Mouse (Mus musculus): ENCODE measurements around the gene Dusp23. TPM values are rescaled to one million over a fixed set of nuclear protein-coding genes. Genes with fewer than 3 reads are reported as not detected.

The Dusp23 gene
- polyA plus RNA-seq, 1 experiment from 2014 or later, result 13.8 TPM

DNA sequence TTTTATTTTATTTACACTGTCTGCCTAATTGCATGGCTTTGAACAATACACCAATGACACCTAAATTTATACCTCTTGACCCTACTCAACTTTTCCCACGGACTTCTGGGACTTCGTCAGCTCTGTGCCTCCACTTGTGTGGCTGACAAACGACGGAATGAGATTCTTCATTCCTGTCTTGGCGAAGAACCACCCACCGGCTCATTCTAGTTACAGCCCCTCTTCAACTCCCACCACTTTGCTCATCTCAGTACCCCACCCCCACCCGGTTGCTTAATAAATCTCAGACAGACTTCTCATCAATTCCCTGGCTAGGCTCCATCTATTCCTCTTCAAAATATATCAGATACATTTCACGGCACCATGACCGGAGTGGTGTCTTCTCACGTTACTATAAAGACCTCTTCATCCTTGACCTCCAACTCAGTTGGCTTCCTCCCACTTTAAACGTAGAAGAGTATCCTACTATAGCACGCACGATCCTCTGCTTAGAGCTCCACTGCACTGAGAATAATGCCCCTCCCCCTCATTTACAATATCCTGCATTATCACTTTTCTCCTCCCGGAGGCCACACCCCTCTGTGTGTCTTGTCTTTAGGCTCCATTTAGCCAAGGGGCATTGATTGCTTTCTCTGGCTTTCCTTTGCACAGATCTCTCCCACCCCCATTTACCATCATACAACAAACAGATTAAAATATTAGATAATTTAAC, 15.2 kb downstream of the Dusp23 start:
- H3K4me1 ChIP-seq (ENCODE audit: control insufficient read depth, insufficient read depth, low read length), result peaks cover 8% of the 10 kb centered on the region
- no peak overlapping the region; the same call in 1 of the 2 replicates for H3K4me3 ChIP-seq (ENCODE audit: low read depth, low read length)
- ATAC-seq (ENCODE audit: insufficient number of reproducible peaks, low FRiP score, low TSS enrichment, low read depth) (peak; percentile 22; the same call in 1 of the 2 replicates), DNase-seq (ENCODE audit: low spot score) (peak; percentile 21)
- no peaks in the 10 kb centered on the region for H3K27me3 ChIP-seq (ENCODE audit: control insufficient read depth, insufficient read depth, low read length)
- 0 out of 2 replicates have a peak overlapping the region, but pooled peaks have one; percentile 3 for H3K27ac ChIP-seq (replicated peaks; ENCODE audit: low read depth, low read length)
- H3K36me3 ChIP-seq (ENCODE audit: control insufficient read depth, insufficient read depth, low read length), result no peaks in the 10 kb centered on the region
- WGBS, result 30% methylated on average over 14 of the region's 14 CpGs
- no peak overlapping the region for H3K9ac ChIP-seq (ENCODE audit: low read length)
- H3K9me3 ChIP-seq (ENCODE audit: control insufficient read depth, low read length), result no peaks in the 10 kb centered on the region
- H3K4me2 ChIP-seq (ENCODE audit: low read depth, severe bottlenecking), result peak overlapping the region; percentile 54

DNA sequence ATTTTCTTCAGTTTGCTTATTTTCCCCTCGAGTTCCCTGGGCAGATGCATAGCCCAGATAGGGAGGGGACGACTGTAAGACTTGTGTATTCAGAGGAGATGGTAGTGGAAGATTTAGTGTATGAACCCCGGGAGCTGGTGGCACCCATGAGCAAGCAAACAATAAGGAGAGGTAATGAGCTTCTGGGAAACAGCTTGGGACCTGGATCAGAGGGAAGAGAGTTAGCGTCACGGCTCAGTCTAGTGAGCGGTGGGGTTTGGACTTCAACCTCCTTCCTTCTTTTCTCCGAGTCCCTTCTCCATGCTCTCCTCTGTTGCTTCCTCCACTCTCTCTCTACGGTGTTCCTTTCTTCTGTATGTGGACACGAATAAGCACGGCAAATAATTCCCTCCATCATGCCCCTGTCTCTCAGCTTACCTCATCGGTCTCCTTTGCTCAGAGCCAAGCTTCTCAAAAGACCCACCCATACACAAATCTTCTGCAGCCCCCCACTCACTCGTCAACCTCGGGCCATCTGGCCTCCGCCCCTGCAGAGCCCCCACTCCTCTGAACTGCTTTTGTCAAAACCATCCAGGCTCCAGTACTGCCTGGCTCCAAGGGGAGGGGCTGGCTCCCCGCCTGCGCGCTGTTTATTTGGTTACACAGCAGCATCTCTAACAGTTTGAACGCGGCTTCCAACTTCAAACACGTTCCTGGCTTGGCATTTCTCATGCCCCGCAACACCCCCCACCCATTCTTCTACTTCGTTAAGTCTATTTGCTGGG, 16.0 kb downstream of the Dusp23 start:
- 15% methylated on average over 22 of the region's 22 CpGs for WGBS
- DNase-seq (ENCODE audit: low spot score) (peak; percentile 61), ATAC-seq (ENCODE audit: insufficient number of reproducible peaks, low FRiP score, low TSS enrichment, low read depth) (peak; percentile 67)
- Histone ChIP-seq H3K9ac (ENCODE audit: low read length) (peak overlapping the region; percentile 37; the same call in 1 of the 2 replicates), H3K9me3 (ENCODE audit: control insufficient read depth, low read length) (no peaks in the 10 kb centered on the region), H3K4me2 (ENCODE audit: low read depth, severe bottlenecking) (peak overlapping the region; percentile 54), H3K4me3 (ENCODE audit: low read depth, low read length) (peak overlapping the region; percentile 20; the same call in 1 of the 2 replicates), H3K4me1 (ENCODE audit: control insufficient read depth, insufficient read depth, low read length) (peaks cover 8% of the 10 kb centered on the region), H3K27ac (replicated peaks; ENCODE audit: low read depth, low read length) (0 out of 2 replicates have a peak overlapping the region, but pooled peaks have one; percentile 21), H3K27me3 (ENCODE audit: control insufficient read depth, insufficient read depth, low read length) (no peaks in the 10 kb centered on the region), H3K36me3 (ENCODE audit: control insufficient read depth, insufficient read depth, low read length) (no peaks in the 10 kb centered on the region)

DNA sequence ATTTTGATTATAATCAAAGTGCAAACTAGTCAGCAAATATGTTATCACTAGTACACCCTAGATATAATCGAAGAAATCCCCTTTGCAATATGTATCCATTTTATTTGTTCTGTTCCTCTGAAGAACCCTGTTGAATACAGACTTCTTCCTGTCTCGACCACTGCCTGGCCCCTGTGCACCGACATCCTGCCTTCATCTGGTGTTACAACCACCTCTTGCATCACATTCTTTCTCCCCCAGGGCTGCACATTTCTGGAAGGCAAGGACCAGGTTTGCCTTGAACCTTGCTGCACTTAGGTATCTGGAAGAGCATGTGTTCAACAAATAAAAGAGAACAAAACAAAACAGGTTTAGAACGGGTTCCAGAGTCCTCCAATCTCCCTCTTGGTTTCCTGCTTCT, 17.4 kb downstream of the Dusp23 start:
- no peak for DNase-seq (ENCODE audit: low spot score)
- no peaks in the 10 kb centered on the region for H3K36me3 ChIP-seq (ENCODE audit: control insufficient read depth, insufficient read depth, low read length)
- H3K9me3 ChIP-seq (ENCODE audit: control insufficient read depth, low read length), result no peaks in the 10 kb centered on the region
- H3K4me2 ChIP-seq (ENCODE audit: low read depth, severe bottlenecking), result no peak overlapping the region
- no peak overlapping the region for H3K27ac ChIP-seq (replicated peaks; ENCODE audit: low read depth, low read length)
- H3K4me1 ChIP-seq (ENCODE audit: control insufficient read depth, insufficient read depth, low read length), result peaks cover 8% of the 10 kb centered on the region
- no peak overlapping the region for H3K4me3 ChIP-seq (ENCODE audit: low read depth, low read length)
- no peak overlapping the region for H3K9ac ChIP-seq (ENCODE audit: low read length)
- ATAC-seq (ENCODE audit: insufficient number of reproducible peaks, low FRiP score, low TSS enrichment, low read depth), result no peak
- 69% methylated on average over 4 of the region's 4 CpGs for WGBS
- H3K27me3 ChIP-seq (ENCODE audit: control insufficient read depth, insufficient read depth, low read length), result no peaks in the 10 kb centered on the region

DNA sequence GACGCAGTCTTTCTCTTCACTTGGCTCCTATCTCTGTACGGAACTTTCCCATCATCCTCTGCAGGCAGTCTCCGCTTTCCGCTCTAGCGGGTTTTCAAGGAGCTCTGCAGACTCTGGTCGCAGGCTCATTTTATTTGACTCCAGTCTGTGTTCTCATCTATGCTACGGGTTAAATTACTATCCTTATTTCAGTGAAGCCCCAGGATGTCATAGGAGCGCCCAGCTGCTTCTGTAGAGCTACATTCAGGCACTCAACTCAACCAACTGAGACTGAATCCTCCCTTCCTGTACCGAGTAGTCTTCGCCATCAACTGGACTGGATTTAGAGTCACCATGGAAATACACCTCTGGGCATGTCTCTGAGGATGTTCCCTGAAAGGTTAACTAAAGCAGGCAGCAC, 18.1 kb downstream of the Dusp23 start:
- Histone ChIP-seq H3K4me3 (ENCODE audit: low read depth, low read length) (no peak overlapping the region), H3K4me2 (ENCODE audit: low read depth, severe bottlenecking) (no peak overlapping the region), H3K9ac (ENCODE audit: low read length) (no peak overlapping the region), H3K27ac (replicated peaks; ENCODE audit: low read depth, low read length) (no peak overlapping the region), H3K4me1 (ENCODE audit: control insufficient read depth, insufficient read depth, low read length) (peaks cover 8% of the 10 kb centered on the region), H3K27me3 (ENCODE audit: control insufficient read depth, insufficient read depth, low read length) (no peaks in the 10 kb centered on the region), H3K36me3 (ENCODE audit: control insufficient read depth, insufficient read depth, low read length) (no peaks in the 10 kb centered on the region), H3K9me3 (ENCODE audit: control insufficient read depth, low read length) (no peaks in the 10 kb centered on the region)
- DNase-seq (ENCODE audit: low spot score) (no peak), ATAC-seq (ENCODE audit: insufficient number of reproducible peaks, low FRiP score, low TSS enrichment, low read depth) (no peak)
- WGBS, result 93% methylated on average over 10 of the region's 10 CpGs

DNA sequence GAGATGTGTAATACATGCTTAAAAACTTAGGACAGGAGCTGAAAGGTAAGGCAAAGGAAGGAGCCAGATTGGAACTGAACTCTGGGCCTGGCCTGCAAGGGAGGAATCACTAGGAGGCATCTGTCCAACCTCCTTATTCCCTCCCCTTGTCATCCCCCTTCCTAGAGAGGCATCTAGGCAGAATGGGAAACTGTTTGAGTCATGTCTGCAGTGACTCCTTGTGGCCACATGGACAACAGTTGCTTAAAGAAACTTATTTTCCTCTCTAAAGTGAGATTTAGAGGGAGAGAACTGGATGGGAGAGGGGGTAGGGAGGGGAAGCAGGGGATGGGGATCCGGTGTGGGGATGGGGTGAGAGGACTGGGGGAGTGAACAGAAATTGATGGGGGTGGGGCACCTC, 20.0 kb downstream of the Dusp23 start:
- no peak overlapping the region for H3K4me3 ChIP-seq (ENCODE audit: low read depth, low read length)
- no peaks in the 10 kb centered on the region for H3K27me3 ChIP-seq (ENCODE audit: control insufficient read depth, insufficient read depth, low read length)
- H3K4me2 ChIP-seq (ENCODE audit: low read depth, severe bottlenecking), result no peak overlapping the region
- peaks cover 5% of the 10 kb centered on the region for H3K4me1 ChIP-seq (ENCODE audit: control insufficient read depth, insufficient read depth, low read length)
- H3K9ac ChIP-seq (ENCODE audit: low read length), result no peak overlapping the region
- no peaks in the 10 kb centered on the region for H3K9me3 ChIP-seq (ENCODE audit: control insufficient read depth, low read length)
- no peak for DNase-seq (ENCODE audit: low spot score)
- WGBS, result 55% methylated on average over 1 of the region's 1 CpGs
- no peaks in the 10 kb centered on the region for H3K36me3 ChIP-seq (ENCODE audit: control insufficient read depth, insufficient read depth, low read length)
- ATAC-seq (ENCODE audit: insufficient number of reproducible peaks, low FRiP score, low TSS enrichment, low read depth), result no peak
- no peak overlapping the region for H3K27ac ChIP-seq (replicated peaks; ENCODE audit: low read depth, low read length)

DNA sequence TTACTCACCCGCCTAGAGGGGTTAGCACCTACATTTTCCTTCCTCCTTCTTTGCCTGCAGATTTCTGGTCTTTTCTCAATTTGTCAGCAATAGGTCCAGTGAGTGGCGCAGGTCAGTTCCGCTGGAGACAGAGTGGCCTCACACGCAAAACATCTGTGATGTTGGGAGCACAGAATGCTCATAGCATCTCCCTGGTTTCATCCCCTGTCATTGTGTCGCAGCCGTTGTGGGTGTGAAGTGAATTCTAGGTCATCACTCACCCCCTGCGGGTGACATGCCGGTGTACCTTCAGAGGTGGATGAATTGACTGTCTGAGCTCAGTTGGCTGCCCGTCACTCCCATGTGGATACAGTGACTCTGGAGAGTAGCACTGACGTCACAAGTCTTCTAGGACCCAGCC, 21.5 kb downstream of the Dusp23 start:
- Histone ChIP-seq H3K27ac (replicated peaks; ENCODE audit: low read depth, low read length) (no peak overlapping the region), H3K9me3 (ENCODE audit: control insufficient read depth, low read length) (no peaks in the 10 kb centered on the region), H3K36me3 (ENCODE audit: control insufficient read depth, insufficient read depth, low read length) (no peaks in the 10 kb centered on the region), H3K27me3 (ENCODE audit: control insufficient read depth, insufficient read depth, low read length) (no peaks in the 10 kb centered on the region), H3K4me1 (ENCODE audit: control insufficient read depth, insufficient read depth, low read length) (no peaks in the 10 kb centered on the region; the same call in 1 of the 2 replicates), H3K9ac (ENCODE audit: low read length) (no peak overlapping the region), H3K4me3 (ENCODE audit: low read depth, low read length) (no peak overlapping the region), H3K4me2 (ENCODE audit: low read depth, severe bottlenecking) (no peak overlapping the region)
- ATAC-seq (ENCODE audit: insufficient number of reproducible peaks, low FRiP score, low TSS enrichment, low read depth) (no peak), DNase-seq (ENCODE audit: low spot score) (no peak)
- 76% methylated on average over 10 of the region's 10 CpGs for WGBS

DNA sequence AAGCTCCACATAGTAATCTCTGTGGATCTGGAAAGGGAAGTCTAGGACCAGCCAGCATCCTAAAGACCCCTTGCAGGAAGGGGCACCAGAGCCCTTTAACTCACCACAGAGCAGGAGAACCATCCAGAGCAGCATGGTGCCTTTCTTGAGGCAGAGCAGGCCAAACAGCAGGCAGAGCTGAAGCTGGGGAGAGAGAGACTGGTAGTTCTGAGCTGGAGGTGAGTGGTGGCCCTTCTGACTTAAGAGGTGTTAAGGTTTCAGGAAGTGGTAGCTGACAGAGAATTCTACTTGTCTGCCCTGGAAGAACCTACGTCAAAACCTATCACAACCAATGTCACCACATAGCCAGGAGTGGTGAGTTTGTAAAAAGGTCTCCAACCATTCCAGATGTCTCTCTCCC, 30.4 kb downstream of the Dusp23 start, which contains the start of gene Fcrl6:
Fcrl6 (minus strand) TSS at position 226 of the 400 bp plus-strand sequence.
- WGBS, result 63% methylated on average over 1 of the region's 1 CpGs
- no peak for ATAC-seq (ENCODE audit: insufficient number of reproducible peaks, low FRiP score, low TSS enrichment, low read depth)
- no peaks in the 10 kb centered on the region for H3K27me3 ChIP-seq (ENCODE audit: control insufficient read depth, insufficient read depth, low read length)

DNA sequence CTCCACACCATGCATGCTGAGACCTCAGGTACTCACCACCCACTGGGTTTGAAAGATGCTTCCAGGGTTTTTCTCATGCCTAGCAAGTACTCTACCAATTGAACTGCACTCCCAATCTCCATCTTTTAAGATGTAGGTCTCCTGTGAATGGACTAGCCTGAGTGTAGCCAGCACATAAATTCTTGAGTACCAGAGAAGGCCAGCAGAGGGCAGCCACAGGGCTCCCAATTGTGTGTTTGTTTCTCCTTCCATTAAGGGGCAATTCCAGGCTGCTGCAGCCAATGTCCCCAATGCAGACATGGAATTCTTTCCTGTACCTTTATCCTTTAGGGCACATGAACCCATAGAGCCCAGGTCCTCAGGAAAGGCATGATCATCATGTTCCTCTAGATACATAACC, 38.3 kb downstream of the Dusp23 start:
- no peaks in the 10 kb centered on the region for H3K4me1 ChIP-seq (ENCODE audit: control insufficient read depth, insufficient read depth, low read length)
- DNase-seq (ENCODE audit: low spot score), result peak; percentile 80
- ATAC-seq (ENCODE audit: insufficient number of reproducible peaks, low FRiP score, low TSS enrichment, low read depth), result no peak
- H3K4me3 ChIP-seq (ENCODE audit: low read depth, low read length), result no peak overlapping the region
- no peak overlapping the region for H3K9ac ChIP-seq (ENCODE audit: low read length)
- no peaks in the 10 kb centered on the region for H3K27me3 ChIP-seq (ENCODE audit: control insufficient read depth, insufficient read depth, low read length)
- H3K36me3 ChIP-seq (ENCODE audit: control insufficient read depth, insufficient read depth, low read length), result no peaks in the 10 kb centered on the region
- H3K27ac ChIP-seq (replicated peaks; ENCODE audit: low read depth, low read length), result no peak overlapping the region
- H3K4me2 ChIP-seq (ENCODE audit: low read depth, severe bottlenecking), result no peak overlapping the region
- no peaks in the 10 kb centered on the region for H3K9me3 ChIP-seq (ENCODE audit: control insufficient read depth, low read length)

More for the DNA sequence above, 30.4 kb downstream of the Dusp23 start, which contains the start of gene Fcrl6:
- H3K9ac ChIP-seq (ENCODE audit: low read length), result no peak within 1 kb of the TSS
- no peaks in the 10 kb centered on the region for H3K36me3 ChIP-seq (ENCODE audit: control insufficient read depth, insufficient read depth, low read length)
- no peaks in the 10 kb centered on the region for H3K9me3 ChIP-seq (ENCODE audit: control insufficient read depth, low read length)
- H3K4me1 ChIP-seq (ENCODE audit: control insufficient read depth, insufficient read depth, low read length), result no peaks in the 10 kb centered on the region
- H3K27ac ChIP-seq (replicated peaks; ENCODE audit: low read depth, low read length), result no peak within 1 kb of the TSS
- DNase-seq (ENCODE audit: low spot score), result no peak
- H3K4me2 ChIP-seq (ENCODE audit: low read depth, severe bottlenecking), result no peak within 1 kb of the TSS
- no peak within 1 kb of the TSS for H3K4me3 ChIP-seq (ENCODE audit: low read depth, low read length)
